Comparison of ENCODE assay signal across 39 mouse cellular contexts in the genomic region with DNA sequence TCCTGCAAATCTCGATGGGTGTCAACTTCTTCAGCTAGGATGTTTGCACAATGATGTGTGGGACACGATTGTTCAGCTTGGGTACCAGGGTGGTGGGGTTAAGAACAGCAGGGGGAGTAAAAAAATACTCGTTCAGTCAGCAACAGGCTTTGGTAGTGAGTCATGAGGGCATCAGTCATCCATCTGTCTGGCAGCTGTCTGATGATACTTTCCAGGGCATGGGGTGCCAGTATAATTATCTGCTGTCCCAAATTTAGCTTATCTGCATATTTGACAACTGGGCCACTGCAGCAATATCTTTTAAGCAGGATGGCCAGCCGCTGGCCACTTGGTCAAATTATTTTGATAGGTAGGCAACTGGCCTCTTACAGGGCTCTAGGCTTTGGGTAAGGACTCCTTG. TPM values are rescaled to one million over a fixed set of nuclear protein-coding genes. Genes with fewer than 3 reads are reported as not detected.
"Had no signal": no experiment of that assay in that cellular context is flagged by ENCODE, and none has a peak within 500 bp of the region (broad histone marks: within the 10 kb centered on the region; RNA-seq: fewer than 3 reads in every experiment).

No protein-coding gene starts in this region.

- H3K4me2 ChIP-seq: heart, embryonic 12.5 days; hindbrain, embryonic 12.5 days; hindbrain, embryonic 14.5 days; intestine, embryonic 15.5 days; limb, embryonic 13.5 days; limb, embryonic 15.5 days; liver, embryonic 13.5 days; liver, embryonic 15.5 days had no signal

- H3K9ac ChIP-seq: heart, embryonic 12.5 days; hindbrain, embryonic 12.5 days; hindbrain, embryonic 14.5 days; intestine, embryonic 15.5 days; limb, embryonic 13.5 days; limb, embryonic 15.5 days; liver, embryonic 13.5 days; liver, embryonic 15.5 days; liver, postnatal 0 days had no signal

- H3K9me3 ChIP-seq: intestine, embryonic 15.5 days; liver, embryonic 15.5 days had no signal

- DNase-seq: gastrocnemius, adult 2 months; gastrocnemius, postnatal 10 days; gastrocnemius, postnatal 25 days; kidney, adult 18-20 months; kidney, adult 8-10 months; kidney, postnatal 10 days; kidney, postnatal 25 days; kidney, postnatal 4 days; left cerebral cortex, postnatal 4 days; liver, embryonic 13.5 days; liver, postnatal 0 days had no signal

- ATAC-seq: hindbrain, embryonic 16.5 days; inflammation-experienced regulatory T-cells, adult 6 months; intestine, embryonic 15.5 days; intestine, postnatal 0 days; liver, postnatal 0 days had no signal

- H3K27ac ChIP-seq: gastrocnemius, adult 2 months; heart, embryonic 10.5 days; hindbrain, embryonic 10.5 days; hindbrain, embryonic 12.5 days; hindbrain, embryonic 14.5 days; intestine, embryonic 15.5 days; layer of hippocampus, adult 2 months; limb, embryonic 13.5 days; limb, embryonic 15.5 days; liver, embryonic 13.5 days; liver, embryonic 15.5 days had no signal

- H3K4me3 ChIP-seq: gastrocnemius, adult 2 months; heart, embryonic 10.5 days; heart, embryonic 12.5 days; hindbrain, embryonic 10.5 days; hindbrain, embryonic 12.5 days; intestine, embryonic 15.5 days; layer of hippocampus, adult 2 months; limb, embryonic 13.5 days; limb, embryonic 15.5 days; liver, embryonic 13.5 days; liver, embryonic 15.5 days had no signal

- H3K27me3 ChIP-seq: heart, embryonic 12.5 days; hindbrain, embryonic 12.5 days; intestine, embryonic 15.5 days; limb, embryonic 13.5 days; limb, embryonic 15.5 days; liver, embryonic 13.5 days; liver, embryonic 15.5 days had no signal

- H3K4me1 ChIP-seq: heart, embryonic 10.5 days; heart, embryonic 12.5 days; hindbrain, embryonic 10.5 days; hindbrain, embryonic 12.5 days; intestine, embryonic 15.5 days; limb, embryonic 13.5 days; limb, embryonic 15.5 days; liver, embryonic 13.5 days; liver, embryonic 15.5 days had no signal

- H3K36me3 ChIP-seq: heart, embryonic 10.5 days; heart, embryonic 12.5 days; hindbrain, embryonic 10.5 days; hindbrain, embryonic 12.5 days; intestine, embryonic 15.5 days; limb, embryonic 13.5 days; limb, embryonic 15.5 days; liver, embryonic 13.5 days; liver, embryonic 15.5 days had no signal

RNA-seq across cellular contexts. Expression of gene Vmn1r42, which starts 12.4 kb away (rescaled TPM):
- total RNA-seq: gastrocnemius, adult 2 months; gastrocnemius, postnatal 10 days; gastrocnemius, postnatal 25 days; gastrocnemius, postnatal 4 days; granulocyte monocyte progenitor cell, adult 5-6 weeks; layer of hippocampus, adult 2 months; layer of hippocampus, postnatal 10 days; layer of hippocampus, postnatal 25 days; left cerebral cortex, adult 8-10 months; left cerebral cortex, postnatal 10 days; left cerebral cortex, postnatal 25 days; left cerebral cortex, postnatal 4 days; liver, adult 2 months had no signal
- polyA plus RNA-seq: frontal cortex, adult 2 months; heart, embryonic 10.5 days; heart, embryonic 12.5 days; heart, embryonic 14.5 days; heart, embryonic 16.5 days; hindbrain, embryonic 10.5 days; hindbrain, embryonic 12.5 days; hindbrain, embryonic 14.5 days; hindbrain, embryonic 16.5 days; inflammation-experienced regulatory T-cells, adult 6 months; intestine, embryonic 15.5 days; intestine, postnatal 0 days; kidney, embryonic 14.5 days; kidney, embryonic 16.5 days; limb, embryonic 11.5 days; limb, embryonic 13.5 days; limb, embryonic 15.5 days; liver, adult 2 months; liver, embryonic 13.5 days; liver, embryonic 15.5 days; liver, postnatal 0 days had no signal

RNA-seq across cellular contexts. Expression of gene Vmn1r43, which starts 12.4 kb away (rescaled TPM):
- total RNA-seq: gastrocnemius, adult 2 months; gastrocnemius, postnatal 10 days; gastrocnemius, postnatal 25 days; gastrocnemius, postnatal 4 days; granulocyte monocyte progenitor cell, adult 5-6 weeks; heart, postnatal 10 days; layer of hippocampus, adult 2 months; layer of hippocampus, postnatal 10 days; layer of hippocampus, postnatal 25 days; left cerebral cortex, adult 8-10 months; left cerebral cortex, postnatal 10 days; left cerebral cortex, postnatal 25 days; left cerebral cortex, postnatal 4 days; liver, adult 2 months had no signal
- polyA plus RNA-seq: frontal cortex, adult 2 months; heart, embryonic 10.5 days; heart, embryonic 12.5 days; heart, embryonic 14.5 days; heart, embryonic 16.5 days; hindbrain, embryonic 10.5 days; hindbrain, embryonic 12.5 days; hindbrain, embryonic 14.5 days; hindbrain, embryonic 16.5 days; inflammation-experienced regulatory T-cells, adult 6 months; intestine, embryonic 15.5 days; kidney, embryonic 14.5 days; kidney, embryonic 16.5 days; limb, embryonic 11.5 days; limb, embryonic 13.5 days; liver, adult 2 months; liver, embryonic 13.5 days; liver, embryonic 15.5 days; liver, postnatal 0 days had no signal

RNA-seq across cellular contexts. Expression of gene Vmn1r44, which starts 19.7 kb away (rescaled TPM):
- total RNA-seq: gastrocnemius, adult 2 months; gastrocnemius, postnatal 10 days; gastrocnemius, postnatal 25 days; gastrocnemius, postnatal 4 days; granulocyte monocyte progenitor cell, adult 5-6 weeks; heart, postnatal 10 days; layer of hippocampus, adult 2 months; layer of hippocampus, postnatal 10 days; layer of hippocampus, postnatal 25 days; left cerebral cortex, adult 8-10 months; left cerebral cortex, postnatal 10 days; left cerebral cortex, postnatal 25 days; left cerebral cortex, postnatal 4 days; liver, adult 2 months had no signal
- polyA plus RNA-seq: frontal cortex, adult 2 months; heart, embryonic 10.5 days; heart, embryonic 12.5 days; heart, embryonic 14.5 days; heart, embryonic 16.5 days; hindbrain, embryonic 10.5 days; hindbrain, embryonic 12.5 days; hindbrain, embryonic 14.5 days; hindbrain, embryonic 16.5 days; inflammation-experienced regulatory T-cells, adult 6 months; intestine, embryonic 15.5 days; intestine, postnatal 0 days; kidney, embryonic 14.5 days; kidney, embryonic 16.5 days; limb, embryonic 11.5 days; limb, embryonic 13.5 days; limb, embryonic 15.5 days; liver, adult 2 months; liver, embryonic 13.5 days; liver, embryonic 15.5 days; liver, postnatal 0 days had no signal
